Mouse (Mus musculus) myocyte (in vitro differentiated cells): Measurements from ENCODE around the gene Apoc4.

Source experiments
- CEBPB ChIP-seq: IDR thresholded peaks from 2 replicates; pipeline ENCODE4 v1.6.1; 2011; ENCODE audit warnings: mild to moderate bottlenecking, moderate library complexity; ENCODE audit not compliant: poor library complexity, insufficient read depth, severe bottlenecking
- E2F4 ChIP-seq: IDR thresholded peaks from one replicate; pipeline ENCODE4 v1.6.1; 2011; ENCODE audit warnings: mild to moderate bottlenecking, control low read depth, moderate library complexity; ENCODE audit not compliant: insufficient read depth
- MAX ChIP-seq: IDR thresholded peaks from one replicate; pipeline ENCODE4 v1.6.1; 2011; ENCODE audit warnings: low read depth, mild to moderate bottlenecking, control low read depth
- POLR2A ChIP-seq: IDR thresholded peaks from one replicate; pipeline ENCODE4 v1.6.1; 2011; ENCODE audit warnings: low read depth, mild to moderate bottlenecking, control low read depth, moderate library complexity; ENCODE audit not compliant: insufficient read length
- POLR2AphosphoS2 ChIP-seq: IDR thresholded peaks from one replicate; pipeline ENCODE4 v1.6.1; 2011; ENCODE audit warnings: low read depth, control low read depth; ENCODE audit not compliant: insufficient read length
- REST ChIP-seq: IDR thresholded peaks from one replicate; pipeline ENCODE4 v1.6.1; 2011; ENCODE audit warnings: mild to moderate bottlenecking, control low read depth, moderate library complexity; ENCODE audit not compliant: insufficient read depth, insufficient read length
- TCF12 ChIP-seq: IDR thresholded peaks from one replicate; pipeline ENCODE4 v1.6.1; 2011; ENCODE audit warnings: mild to moderate bottlenecking, control low read depth; ENCODE audit not compliant: poor library complexity, insufficient read depth, severe bottlenecking
- TCF3 ChIP-seq: IDR thresholded peaks from one replicate; pipeline ENCODE4 v1.6.1; 2011; ENCODE audit warnings: low read depth, control low read depth; ENCODE audit not compliant: insufficient read length
- USF1 ChIP-seq: IDR thresholded peaks from one replicate; pipeline ENCODE4 v1.6.1; 2011; ENCODE audit warnings: low read depth, mild to moderate bottlenecking, control low read depth, moderate library complexity

GRCm38 (mm10) chr7:19712414-19712813 lies 31.1 kb upstream of the Apoc4 start:
- no peak for TF ChIP-seq MAX
- no peak for TF ChIP-seq TCF12
- no peak for TF ChIP-seq POLR2A
- TF ChIP-seq REST = no peak
- no peak for TF ChIP-seq TCF3
- no peak for TF ChIP-seq CEBPB
- no peak for TF ChIP-seq E2F4
- no peak for TF ChIP-seq POLR2AphosphoS2
- no peak for TF ChIP-seq USF1
